Mouse (Mus musculus) forebrain, embryonic 13.5 days (tissue): ENCODE measurements around the gene Ripor2. TPM values are rescaled to one million over a fixed set of nuclear protein-coding genes. Genes with fewer than 3 reads are reported as not detected.

Experiments
- ATAC-seq: fragments of 200-750 bp; cut with Nextera tagmentation; 2 replicates; pipeline ENCODE4 v1.8.0; 2017
- H3K27ac ChIP-seq: fragments of 300-500 bp; sonication (generic); 2 replicates; pipeline ENCODE4 v1.5.1; 2015; ENCODE audit warnings: inconsistent platforms, mild to moderate bottlenecking, moderate library complexity
- H3K27me3 ChIP-seq: fragments of 300-500 bp; sonication (generic); 2 replicates; pipeline ENCODE4 v1.6.1; 2015; ENCODE audit warnings: mild to moderate bottlenecking, inconsistent platforms
- H3K36me3 ChIP-seq: fragments of 300-500 bp; sonication (generic); 2 replicates; pipeline ENCODE4 v1.6.1; 2015; ENCODE audit warnings: mild to moderate bottlenecking, inconsistent platforms; ENCODE audit not compliant: poor library complexity, severe bottlenecking
- H3K4me1 ChIP-seq: fragments of 300-500 bp; sonication (generic); 2 replicates; pipeline ENCODE4 v1.6.1; 2015; ENCODE audit warnings: inconsistent platforms
- H3K4me2 ChIP-seq: fragments of 300-500 bp; sonication (generic); 2 replicates; pipeline ENCODE4 v1.6.1; 2015; ENCODE audit warnings: inconsistent platforms, mild to moderate bottlenecking, moderate library complexity
- H3K4me3 ChIP-seq: fragments of 300-500 bp; sonication (generic); 2 replicates; pipeline ENCODE4 v1.5.1; 2015; ENCODE audit warnings: mild to moderate bottlenecking, inconsistent platforms
- H3K9ac ChIP-seq: fragments of 300-500 bp; sonication (generic); 2 replicates; pipeline ENCODE4 v1.6.1; 2015; ENCODE audit warnings: mild to moderate bottlenecking, inconsistent platforms
- H3K9me3 ChIP-seq: fragments of 300-500 bp; sonication (generic); replicated peaks from 2 replicates; pipeline ENCODE4 v1.6.1; 2016; ENCODE audit warnings: inconsistent platforms
- WGBS: fragments of 180-500 bp; shearing (Covaris S2); methylation state at CpG from one replicate; pipeline ENCODE4 v1.1.7; 2015; 5-methylcytosine and 5-hydroxymethylcytosine counted together
- polyA plus RNA-seq: library from polyadenylated mRNA; unstranded; fragments of >200 nt; fragmentation: Nextera tagmentation; extraction: Ambion mirVana; gene quantifications from 2 replicates; pipeline ENCODE4 v1.2.1, GENCODE M21; 2015

Ripor2 gene
- polyA plus RNA-seq, 1 experiment from 2014 or later: 15.8 TPM

GRCm38 (mm10) chr13:24709656-24710396 is 127.8 kb downstream of the Ripor2 start:
- Histone ChIP-seq H3K4me2 (no peak overlapping the region), H3K27me3 (no peaks in the 10 kb centered on the region), H3K4me3 (no peak overlapping the region), H3K36me3 (peaks cover 4% of the 10 kb centered on the region; the same call in 1 of the 2 replicates), H3K9ac (no peak overlapping the region), H3K4me1 (peaks cover 18% of the 10 kb centered on the region; the same call in 1 of the 2 replicates), H3K27ac (no peak overlapping the region), H3K9me3 (no peaks in the 10 kb centered on the region)
- ATAC-seq: no peak
- WGBS: 64% methylated on average over 12 of the region's 12 CpGs

- Histone ChIP-seq H3K27me3 (no peaks in the 10 kb centered on the region), H3K36me3 (peaks cover 11% of the 10 kb centered on the region), H3K4me2 (no peak overlapping the region), H3K9ac (no peak overlapping the region), H3K9me3 (no peaks in the 10 kb centered on the region), H3K27ac (no peak overlapping the region), H3K4me1 (peaks cover 18% of the 10 kb centered on the region; the same call in 1 of the 2 replicates), H3K4me3 (no peak overlapping the region)
- no peak for ATAC-seq
- WGBS: 73% methylated on average over 7 of the region's 7 CpGs
Measured at GRCm38 (mm10) chr13:24710968-24711367, 129.0 kb downstream of the Ripor2 start.

- H3K9ac ChIP-seq: no peak overlapping the region
- 84% methylated on average over 7 of the region's 7 CpGs for WGBS
- no peak overlapping the region for H3K4me2 ChIP-seq
- no peak for ATAC-seq
- peaks cover 13% of the 10 kb centered on the region for H3K36me3 ChIP-seq
- no peaks in the 10 kb centered on the region for H3K9me3 ChIP-seq
- H3K27ac ChIP-seq: no peak overlapping the region
- H3K4me3 ChIP-seq: no peak overlapping the region
- peaks cover 18% of the 10 kb centered on the region; the same call in 1 of the 2 replicates for H3K4me1 ChIP-seq
- H3K27me3 ChIP-seq: no peaks in the 10 kb centered on the region
Measured at GRCm38 (mm10) chr13:24712581-24713130, 130.7 kb downstream of the Ripor2 start.

- ATAC-seq: peak; percentile 91
- Histone ChIP-seq H3K4me3 (no peak overlapping the region), H3K36me3 (peaks cover 22% of the 10 kb centered on the region), H3K4me2 (peak overlapping the region; percentile 39), H3K9me3 (no peaks in the 10 kb centered on the region), H3K4me1 (peaks cover 18% of the 10 kb centered on the region; the same call in 1 of the 2 replicates), H3K9ac (0 out of 2 replicates have a peak overlapping the region, but pooled peaks have one; percentile 16), H3K27ac (no peak overlapping the region), H3K27me3 (no peaks in the 10 kb centered on the region)
- WGBS: 7% methylated on average over 16 of the region's 16 CpGs
Measured at GRCm38 (mm10) chr13:24713434-24714000, 131.5 kb downstream of the Ripor2 start.

- 87% methylated on average over 9 of the region's 9 CpGs for WGBS
- Histone ChIP-seq H3K27me3 (no peaks in the 10 kb centered on the region), H3K4me2 (no peak overlapping the region), H3K27ac (no peak overlapping the region), H3K36me3 (peaks cover 25% of the 10 kb centered on the region), H3K4me3 (no peak overlapping the region), H3K4me1 (peaks cover 15% of the 10 kb centered on the region; the same call in 1 of the 2 replicates), H3K9ac (no peak overlapping the region), H3K9me3 (no peaks in the 10 kb centered on the region)
- no peak for ATAC-seq
Measured at GRCm38 (mm10) chr13:24714360-24714885, 132.4 kb downstream of the Ripor2 start.

GRCm38 (mm10) chr13:24715601-24716000 is 133.6 kb downstream of the Ripor2 start:
- Histone ChIP-seq H3K36me3 (peaks cover 25% of the 10 kb centered on the region), H3K4me2 (no peak overlapping the region), H3K9me3 (no peaks in the 10 kb centered on the region), H3K4me1 (peaks cover 11% of the 10 kb centered on the region; the same call in 1 of the 2 replicates), H3K9ac (no peak overlapping the region), H3K27ac (no peak overlapping the region), H3K4me3 (no peak overlapping the region), H3K27me3 (no peaks in the 10 kb centered on the region)
- no peak for ATAC-seq
- 63% methylated on average over 5 of the region's 5 CpGs for WGBS

GRCm38 (mm10) chr13:24716441-24716840 is 134.5 kb downstream of the Ripor2 start:
- no peak overlapping the region for H3K9ac ChIP-seq
- no peak for ATAC-seq
- 91% methylated on average over 9 of the region's 9 CpGs for WGBS

GRCm38 (mm10) chr13:24717677-24718076 is 135.7 kb downstream of the Ripor2 start:
- no peaks in the 10 kb centered on the region for H3K27me3 ChIP-seq
- no peak for ATAC-seq
- peaks cover 11% of the 10 kb centered on the region; the same call in 1 of the 2 replicates for H3K4me1 ChIP-seq
- no peak overlapping the region for H3K4me3 ChIP-seq
- 86% methylated on average over 7 of the region's 7 CpGs for WGBS
- no peak overlapping the region for H3K9ac ChIP-seq
- peaks cover 33% of the 10 kb centered on the region for H3K36me3 ChIP-seq
- H3K9me3 ChIP-seq: no peaks in the 10 kb centered on the region
- no peak overlapping the region for H3K27ac ChIP-seq
- no peak overlapping the region for H3K4me2 ChIP-seq

More at GRCm38 (mm10) chr13:24716441-24716840, 134.5 kb downstream of the Ripor2 start:
- Histone ChIP-seq H3K36me3 (peaks cover 26% of the 10 kb centered on the region), H3K4me1 (peaks cover 11% of the 10 kb centered on the region; the same call in 1 of the 2 replicates), H3K27ac (0 out of 2 replicates have a peak overlapping the region, but pooled peaks have one; percentile 19), H3K27me3 (no peaks in the 10 kb centered on the region), H3K4me2 (no peak overlapping the region), H3K4me3 (no peak overlapping the region), H3K9me3 (no peaks in the 10 kb centered on the region)

- 84% methylated on average over 10 of the region's 10 CpGs for WGBS
- peaks cover 36% of the 10 kb centered on the region for H3K36me3 ChIP-seq
- no peak overlapping the region for H3K4me2 ChIP-seq
- no peak overlapping the region for H3K9ac ChIP-seq
- H3K4me3 ChIP-seq: no peak overlapping the region
- no peak overlapping the region for H3K27ac ChIP-seq
- peaks cover 7% of the 10 kb centered on the region for H3K4me1 ChIP-seq
- no peaks in the 10 kb centered on the region for H3K27me3 ChIP-seq
- ATAC-seq: no peak
- H3K9me3 ChIP-seq: no peaks in the 10 kb centered on the region
Measured at GRCm38 (mm10) chr13:24721502-24721901, 139.5 kb downstream of the Ripor2 start.

GRCm38 (mm10) chr13:24723699-24724394 is 141.9 kb downstream of the Ripor2 start:
- Histone ChIP-seq H3K27me3 (no peaks in the 10 kb centered on the region), H3K9ac (no peak overlapping the region), H3K27ac (no peak overlapping the region), H3K36me3 (peaks cover 21% of the 10 kb centered on the region; the same call in 1 of the 2 replicates), H3K9me3 (no peaks in the 10 kb centered on the region), H3K4me3 (no peak overlapping the region), H3K4me1 (peaks cover 7% of the 10 kb centered on the region), H3K4me2 (no peak overlapping the region)
- ATAC-seq: no peak
- 47% methylated on average over 8 of the region's 8 CpGs for WGBS

- H3K9ac ChIP-seq: no peak overlapping the region
- no peak overlapping the region for H3K27ac ChIP-seq
- no peak overlapping the region for H3K4me3 ChIP-seq
- peaks cover 7% of the 10 kb centered on the region for H3K4me1 ChIP-seq
- 59% methylated on average over 4 of the region's 4 CpGs for WGBS
- H3K4me2 ChIP-seq: peak overlapping the region; percentile 16
- H3K9me3 ChIP-seq: no peaks in the 10 kb centered on the region
- H3K27me3 ChIP-seq: no peaks in the 10 kb centered on the region
- H3K36me3 ChIP-seq: peaks cover 21% of the 10 kb centered on the region; the same call in 1 of the 2 replicates
- ATAC-seq: no peak
Measured at GRCm38 (mm10) chr13:24724395-24724759, 142.4 kb downstream of the Ripor2 start.
